Mouse (Mus musculus): ENCODE results near the gene Runx3. TPM values are rescaled to one million over a fixed set of nuclear protein-coding genes. Genes with fewer than 3 reads are reported as not detected.

Runx3 gene
- polyA plus RNA-seq, 1 experiment from 2014 or later, result not detected

DNA sequence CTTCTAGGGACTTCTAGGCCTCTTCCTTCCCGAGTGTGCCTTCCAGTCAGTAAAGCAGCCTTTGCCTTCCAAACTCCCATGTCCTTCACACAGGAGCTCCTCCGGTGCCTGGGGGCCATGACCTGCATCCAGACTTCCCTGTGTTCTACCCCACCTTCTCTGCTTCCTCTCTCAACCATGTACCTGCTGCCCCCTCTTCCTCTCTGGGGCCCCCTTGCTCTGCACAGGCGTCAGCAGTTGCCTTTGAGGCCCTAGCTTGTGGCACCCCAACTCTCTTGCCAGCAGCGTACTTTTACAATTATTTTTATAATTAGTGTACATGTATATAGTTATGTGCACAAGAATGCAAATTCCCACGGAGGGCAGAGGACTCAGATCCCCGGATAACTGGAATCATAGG lies 37.4 kb upstream of the Runx3 start:
- H3K4me3 ChIP-seq (ENCODE audit: low read depth, low read length), result no peak overlapping the region
- no peaks in the 10 kb centered on the region for H3K4me1 ChIP-seq (ENCODE audit: control insufficient read depth, insufficient read depth, low read length)
- WGBS, result 78% methylated on average over 6 of the region's 6 CpGs
- H3K27me3 ChIP-seq (ENCODE audit: control insufficient read depth, insufficient read depth, low read depth, low read length), result no peaks in the 10 kb centered on the region
- ATAC-seq, result no peak
- no peak overlapping the region for H3K27ac ChIP-seq (ENCODE audit: low read length)
- H3K9ac ChIP-seq (ENCODE audit: low read depth, low read length), result no peak overlapping the region
- H3K9me3 ChIP-seq (replicated peaks; ENCODE audit: control insufficient read depth, low read length, poor library complexity, severe bottlenecking), result no peaks in the 10 kb centered on the region
- H3K36me3 ChIP-seq (ENCODE audit: control insufficient read depth, insufficient read depth, low read length), result no peaks in the 10 kb centered on the region
- H3K4me2 ChIP-seq (ENCODE audit: low read length), result no peak overlapping the region

DNA sequence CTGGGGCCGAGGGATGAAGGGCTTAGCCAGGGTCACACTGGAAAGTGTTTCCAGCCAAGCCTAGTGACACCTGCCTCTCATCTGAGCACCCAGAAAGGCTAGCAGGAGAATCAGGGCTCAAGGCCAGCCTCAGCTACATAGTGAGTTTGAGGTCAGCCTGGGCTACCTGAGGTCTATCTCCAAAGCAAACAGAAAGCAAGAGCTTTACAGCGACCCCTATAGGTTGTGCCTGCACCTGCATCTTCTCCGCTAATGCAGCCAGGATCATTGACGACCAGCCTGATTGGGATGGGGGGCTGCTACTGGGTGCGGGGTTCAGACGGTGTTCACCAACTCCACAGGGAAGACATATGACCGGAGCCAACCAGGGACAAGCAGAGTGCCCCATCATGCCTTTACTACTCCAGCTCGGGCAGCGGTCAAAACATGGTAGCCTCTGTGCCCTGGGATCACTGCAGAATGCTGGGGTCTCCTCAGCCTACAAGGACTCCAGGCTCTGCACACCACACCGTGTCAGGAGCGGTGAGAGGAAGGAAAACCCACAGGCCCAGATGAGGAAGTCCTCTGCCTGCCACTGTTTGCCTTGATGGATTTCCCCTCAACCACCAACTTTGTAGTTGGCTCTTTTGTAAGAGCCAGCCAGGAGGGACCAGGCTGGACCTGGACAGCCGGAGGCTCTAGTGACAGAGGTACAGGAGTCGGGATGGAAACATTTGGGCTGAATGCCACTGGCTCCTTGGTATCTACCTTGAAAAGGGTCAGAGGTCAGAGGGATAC lies 35.2 kb upstream of the Runx3 start:
- 77% methylated on average over 13 of the region's 13 CpGs for WGBS

GRCm38 (mm10) chr4:135090613-135091012 lies 29.8 kb upstream of the Runx3 start:
- ATAC-seq, result no peak
- Histone ChIP-seq H3K9ac (ENCODE audit: low read depth, low read length) (no peak overlapping the region), H3K9me3 (replicated peaks; ENCODE audit: control insufficient read depth, low read length, poor library complexity, severe bottlenecking) (no peaks in the 10 kb centered on the region; the same call in 1 of the 2 replicates), H3K27ac (ENCODE audit: low read length) (no peak overlapping the region), H3K27me3 (ENCODE audit: control insufficient read depth, insufficient read depth, low read depth, low read length) (no peaks in the 10 kb centered on the region), H3K4me1 (ENCODE audit: control insufficient read depth, insufficient read depth, low read length) (no peaks in the 10 kb centered on the region), H3K4me3 (ENCODE audit: low read depth, low read length) (no peak overlapping the region), H3K36me3 (ENCODE audit: control insufficient read depth, insufficient read depth, low read length) (no peaks in the 10 kb centered on the region), H3K4me2 (ENCODE audit: low read length) (no peak overlapping the region)
- WGBS, result 81% methylated on average over 13 of the region's 13 CpGs

More for the DNA sequence above, 35.2 kb upstream of the Runx3 start:
- no peaks in the 10 kb centered on the region for H3K9me3 ChIP-seq (replicated peaks; ENCODE audit: control insufficient read depth, low read length, poor library complexity, severe bottlenecking)
- no peak overlapping the region for H3K4me2 ChIP-seq (ENCODE audit: low read length)
- no peak overlapping the region for H3K27ac ChIP-seq (ENCODE audit: low read length)
- no peak overlapping the region for H3K4me3 ChIP-seq (ENCODE audit: low read depth, low read length)
- no peaks in the 10 kb centered on the region for H3K4me1 ChIP-seq (ENCODE audit: control insufficient read depth, insufficient read depth, low read length)
- H3K27me3 ChIP-seq (ENCODE audit: control insufficient read depth, insufficient read depth, low read depth, low read length), result no peaks in the 10 kb centered on the region
- no peak for ATAC-seq
- H3K36me3 ChIP-seq (ENCODE audit: control insufficient read depth, insufficient read depth, low read length), result no peaks in the 10 kb centered on the region
- no peak overlapping the region for H3K9ac ChIP-seq (ENCODE audit: low read depth, low read length)

- H3K36me3 ChIP-seq (ENCODE audit: control insufficient read depth, insufficient read depth, low read length), result no peaks in the 10 kb centered on the region
- 59% methylated on average over 3 of the region's 3 CpGs for WGBS
- no peaks in the 10 kb centered on the region for H3K4me1 ChIP-seq (ENCODE audit: control insufficient read depth, insufficient read depth, low read length)
- H3K9ac ChIP-seq (ENCODE audit: low read depth, low read length), result no peak overlapping the region
- H3K4me2 ChIP-seq (ENCODE audit: low read length), result no peak overlapping the region
- H3K9me3 ChIP-seq (replicated peaks; ENCODE audit: control insufficient read depth, low read length, poor library complexity, severe bottlenecking), result no peaks in the 10 kb centered on the region; the same call in 1 of the 2 replicates
- no peaks in the 10 kb centered on the region for H3K27me3 ChIP-seq (ENCODE audit: control insufficient read depth, insufficient read depth, low read depth, low read length)
- no peak overlapping the region for H3K27ac ChIP-seq (ENCODE audit: low read length)
- H3K4me3 ChIP-seq (ENCODE audit: low read depth, low read length), result no peak overlapping the region
- ATAC-seq, result no peak
Observed at GRCm38 (mm10) chr4:135092871-135093270, 27.6 kb upstream of the Runx3 start.

DNA sequence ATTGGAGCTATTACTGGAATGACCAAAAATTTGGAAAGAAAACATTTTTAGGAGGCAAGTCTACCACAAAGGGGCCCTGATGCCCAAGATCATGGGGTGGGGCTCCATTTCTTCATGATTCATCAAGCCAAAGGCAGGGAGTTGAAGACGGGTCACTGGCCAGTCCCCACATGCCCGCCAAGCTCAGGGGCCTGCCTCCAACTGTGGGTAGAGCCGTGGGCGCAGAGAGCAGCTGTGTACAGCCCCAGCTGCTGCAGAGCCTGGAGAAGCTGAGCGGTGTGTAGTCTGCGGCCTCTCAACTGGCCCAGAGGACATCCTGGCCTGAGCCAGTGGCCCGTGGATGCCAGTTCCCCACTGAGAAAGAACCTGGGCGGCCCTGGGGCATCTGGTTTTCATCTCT lies 24.8 kb upstream of the Runx3 start:
- no peaks in the 10 kb centered on the region for H3K36me3 ChIP-seq (ENCODE audit: control insufficient read depth, insufficient read depth, low read length)
- no peaks in the 10 kb centered on the region for H3K27me3 ChIP-seq (ENCODE audit: control insufficient read depth, insufficient read depth, low read depth, low read length)
- H3K9me3 ChIP-seq (replicated peaks; ENCODE audit: control insufficient read depth, low read length, poor library complexity, severe bottlenecking), result no peaks in the 10 kb centered on the region; the same call in 1 of the 2 replicates
- no peaks in the 10 kb centered on the region for H3K4me1 ChIP-seq (ENCODE audit: control insufficient read depth, insufficient read depth, low read length)
- WGBS, result 78% methylated on average over 8 of the region's 8 CpGs
- no peak overlapping the region for H3K9ac ChIP-seq (ENCODE audit: low read depth, low read length)
- no peak for ATAC-seq
- H3K4me2 ChIP-seq (ENCODE audit: low read length), result no peak overlapping the region
- no peak overlapping the region for H3K4me3 ChIP-seq (ENCODE audit: low read depth, low read length)
- H3K27ac ChIP-seq (ENCODE audit: low read length), result no peak overlapping the region

DNA sequence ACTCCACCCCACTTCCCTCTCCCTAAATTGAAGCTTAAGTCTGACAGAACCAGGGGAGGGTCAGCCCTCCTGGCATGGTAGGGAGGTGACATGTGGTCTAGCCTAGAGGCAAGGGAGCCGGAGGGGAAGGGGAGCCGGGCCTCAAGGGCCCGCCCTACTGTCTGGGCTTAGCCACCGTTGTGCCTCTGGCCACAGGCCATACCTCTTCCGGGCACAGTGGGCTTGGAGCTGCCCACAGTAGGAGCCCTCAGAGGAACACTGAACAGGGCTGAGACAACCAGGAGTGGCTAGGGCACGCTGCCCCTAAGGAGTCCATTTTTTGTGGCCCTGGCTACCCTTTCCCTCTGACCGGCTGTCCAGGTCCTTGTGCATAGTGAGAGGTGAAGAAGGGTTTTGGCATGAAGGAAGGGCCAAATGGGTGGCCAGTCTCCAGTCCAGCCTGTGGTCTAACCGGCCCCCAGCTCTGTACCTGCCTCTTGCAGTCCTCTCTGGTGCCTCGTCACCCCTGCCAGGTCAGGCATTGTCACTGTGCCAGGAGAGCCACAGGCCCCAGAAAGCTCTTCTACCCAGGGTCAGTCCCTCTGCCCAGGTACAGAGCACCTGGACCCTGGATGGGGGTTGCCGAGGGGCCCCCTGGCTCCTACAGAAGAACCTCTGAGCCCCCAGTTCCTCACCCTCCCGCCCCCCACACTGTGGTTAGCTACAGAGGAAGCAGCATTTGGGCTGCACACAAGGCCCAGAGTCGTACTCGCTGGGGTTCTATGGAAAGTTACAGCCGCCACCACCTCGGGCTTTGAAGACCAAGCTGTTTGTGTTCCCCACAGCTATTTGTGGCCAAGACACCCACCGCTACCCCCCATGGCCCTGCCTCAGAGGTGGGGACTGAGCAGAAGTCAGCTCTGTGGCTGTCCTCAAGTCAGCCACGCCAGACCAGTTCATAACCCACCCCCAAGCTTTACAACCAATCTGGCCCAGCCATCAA lies 22.3 kb upstream of the Runx3 start:
- Histone ChIP-seq H3K27ac (ENCODE audit: low read length) (no peak overlapping the region), H3K4me3 (ENCODE audit: low read depth, low read length) (no peak overlapping the region), H3K27me3 (ENCODE audit: control insufficient read depth, insufficient read depth, low read depth, low read length) (0 out of 2 replicates have a peak, but pooled peaks cover 2% of the 10 kb centered on the region), H3K9ac (ENCODE audit: low read depth, low read length) (no peak overlapping the region), H3K4me1 (ENCODE audit: control insufficient read depth, insufficient read depth, low read length) (no peaks in the 10 kb centered on the region), H3K9me3 (replicated peaks; ENCODE audit: control insufficient read depth, low read length, poor library complexity, severe bottlenecking) (no peaks in the 10 kb centered on the region), H3K36me3 (ENCODE audit: control insufficient read depth, insufficient read depth, low read length) (no peaks in the 10 kb centered on the region), H3K4me2 (ENCODE audit: low read length) (no peak overlapping the region)
- no peak for ATAC-seq
- WGBS, result 87% methylated on average over 17 of the region's 17 CpGs

- no peaks in the 10 kb centered on the region for H3K9me3 ChIP-seq (replicated peaks; ENCODE audit: control insufficient read depth, low read length, poor library complexity, severe bottlenecking)
- H3K27ac ChIP-seq (ENCODE audit: low read length), result no peak overlapping the region
- no peaks in the 10 kb centered on the region for H3K4me1 ChIP-seq (ENCODE audit: control insufficient read depth, insufficient read depth, low read length)
- 83% methylated on average over 13 of the region's 13 CpGs for WGBS
- H3K4me3 ChIP-seq (ENCODE audit: low read depth, low read length), result no peak overlapping the region
- no peak overlapping the region for H3K4me2 ChIP-seq (ENCODE audit: low read length)
- ATAC-seq, result no peak
- no peak overlapping the region for H3K9ac ChIP-seq (ENCODE audit: low read depth, low read length)
- H3K27me3 ChIP-seq (ENCODE audit: control insufficient read depth, insufficient read depth, low read depth, low read length), result peaks cover 2% of the 10 kb centered on the region; the same call in 1 of the 2 replicates
- H3K36me3 ChIP-seq (ENCODE audit: control insufficient read depth, insufficient read depth, low read length), result no peaks in the 10 kb centered on the region
Observed at GRCm38 (mm10) chr4:135102019-135102740, 18.3 kb upstream of the Runx3 start.

DNA sequence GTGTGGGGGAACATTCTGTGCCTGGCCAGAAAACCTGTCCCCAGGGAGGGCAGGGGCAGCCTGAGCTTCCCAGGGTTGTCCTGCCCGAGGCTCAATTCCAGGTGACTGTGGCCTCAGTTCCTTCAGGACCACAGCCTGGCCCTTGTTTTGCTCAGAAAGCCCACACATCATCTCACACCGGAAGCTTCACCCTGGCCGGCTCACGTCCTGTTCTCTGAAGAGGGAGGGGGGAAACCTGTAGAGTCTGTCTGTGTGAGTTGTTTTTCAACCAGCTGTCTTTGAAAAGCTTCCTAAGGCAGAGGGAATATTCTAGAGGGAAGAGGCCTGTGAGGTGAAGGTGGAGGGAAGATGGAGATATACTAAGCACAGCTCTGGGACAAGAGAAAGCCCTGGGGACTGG lies 17.7 kb upstream of the Runx3 start:
- no peak for ATAC-seq
- Histone ChIP-seq H3K36me3 (ENCODE audit: control insufficient read depth, insufficient read depth, low read length) (no peaks in the 10 kb centered on the region), H3K27me3 (ENCODE audit: control insufficient read depth, insufficient read depth, low read depth, low read length) (peaks cover 2% of the 10 kb centered on the region; the same call in 1 of the 2 replicates), H3K4me3 (ENCODE audit: low read depth, low read length) (no peak overlapping the region), H3K4me1 (ENCODE audit: control insufficient read depth, insufficient read depth, low read length) (no peaks in the 10 kb centered on the region), H3K9ac (ENCODE audit: low read depth, low read length) (no peak overlapping the region), H3K9me3 (replicated peaks; ENCODE audit: control insufficient read depth, low read length, poor library complexity, severe bottlenecking) (no peaks in the 10 kb centered on the region), H3K4me2 (ENCODE audit: low read length) (no peak overlapping the region), H3K27ac (ENCODE audit: low read length) (no peak overlapping the region)
- 73% methylated on average over 4 of the region's 4 CpGs for WGBS
